Mouse (Mus musculus) liver, adult 2 months (tissue): ENCODE results near the gene Ryr3.

Source experiments
- CTCF ChIP-seq: fragments of 200-500 bp; IDR thresholded peaks from 2 replicates; pipeline ENCODE4 v1.5.1; 2011; ENCODE audit warnings: low read depth, low read length, control low read depth
- POLR2A ChIP-seq: fragments of 200-500 bp; IDR thresholded peaks from 2 replicates; pipeline ENCODE4 v1.6.1; 2011; ENCODE audit warnings: low read length, control low read depth; ENCODE audit not compliant: insufficient read depth; ENCODE audit errors: extremely low read depth

- TF ChIP-seq POLR2A = no peak
- TF ChIP-seq CTCF = no peak
These were observed at the start of gene Ryr3 for GRCm38 (mm10) chr2:113216746-113217461.
